Mouse (Mus musculus): ENCODE data around the gene Pzp. TPM values are rescaled to one million over a fixed set of nuclear protein-coding genes. Genes with fewer than 3 reads are reported as not detected.

The Pzp gene
- total RNA-seq (2015): not detected in 2 replicates
- not detected in 2 replicates for total RNA-seq (2017)

DNA sequence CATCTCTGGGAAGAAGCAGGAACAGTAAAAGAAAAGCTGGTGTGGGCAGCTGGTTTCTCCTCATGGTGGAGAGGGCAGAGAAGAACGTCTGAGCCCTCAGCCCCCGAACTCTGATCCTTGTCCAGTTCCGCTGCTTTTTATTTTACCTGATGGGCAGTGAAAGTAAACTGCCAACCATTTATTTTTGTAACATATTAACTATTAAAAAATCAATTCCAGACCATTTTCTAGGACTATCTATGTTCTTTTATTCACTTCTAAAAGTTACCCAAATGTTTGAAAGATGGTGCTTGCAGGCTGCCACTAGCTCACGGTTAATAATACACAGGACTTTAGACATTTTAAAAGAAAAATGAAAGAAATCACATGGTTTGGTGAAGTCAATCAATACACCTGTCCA lies at the start of gene Pzp:
Pzp (minus strand) TSS at position 120 of the 400 bp plus-strand sequence.
- ATAC-seq (replicated peaks; ENCODE audit: poor library complexity): no peak

DNA sequence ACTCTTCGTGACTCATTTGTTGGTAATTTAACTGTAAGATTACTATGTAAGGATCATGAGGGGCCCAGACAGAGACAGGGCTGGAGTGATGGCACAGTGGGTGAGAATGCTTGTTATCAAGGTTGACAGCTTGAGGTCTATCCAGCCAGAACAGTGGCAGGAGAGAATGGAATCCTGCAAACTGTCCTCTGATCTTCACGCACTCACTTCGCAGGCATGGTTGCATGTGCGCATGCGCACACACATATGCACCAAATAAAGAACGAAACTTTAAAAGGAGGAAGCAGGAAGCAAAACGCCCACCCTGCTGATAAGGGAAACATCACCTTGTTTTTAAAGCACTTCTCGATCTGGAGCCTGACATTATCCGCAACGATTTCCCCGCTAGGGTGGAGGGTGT lies 40.1 kb upstream of the Pzp start:
- no peak for ATAC-seq (replicated peaks; ENCODE audit: poor library complexity)

DNA sequence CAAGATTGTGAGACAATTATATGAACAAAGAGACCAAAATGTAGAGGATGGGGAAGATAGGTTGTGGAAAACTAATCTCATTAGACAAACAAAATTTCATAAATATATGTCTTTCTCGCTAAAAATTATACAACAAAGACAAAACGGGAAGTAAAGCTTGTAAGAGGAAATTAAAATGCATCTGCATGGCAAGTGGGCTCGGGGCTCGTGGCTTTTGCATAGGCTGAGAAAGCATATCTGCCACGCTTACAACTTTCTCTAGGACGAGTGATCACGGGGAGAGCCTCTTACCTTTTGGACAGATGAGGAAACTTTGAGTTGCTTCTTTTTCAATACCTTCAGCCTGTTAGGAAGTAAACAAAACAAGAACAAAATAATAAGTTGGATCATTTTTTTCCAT lies 27.5 kb upstream of the Pzp start:
- ATAC-seq (replicated peaks; ENCODE audit: poor library complexity): peak; percentile 58; the same call in 1 of the 2 replicates

DNA sequence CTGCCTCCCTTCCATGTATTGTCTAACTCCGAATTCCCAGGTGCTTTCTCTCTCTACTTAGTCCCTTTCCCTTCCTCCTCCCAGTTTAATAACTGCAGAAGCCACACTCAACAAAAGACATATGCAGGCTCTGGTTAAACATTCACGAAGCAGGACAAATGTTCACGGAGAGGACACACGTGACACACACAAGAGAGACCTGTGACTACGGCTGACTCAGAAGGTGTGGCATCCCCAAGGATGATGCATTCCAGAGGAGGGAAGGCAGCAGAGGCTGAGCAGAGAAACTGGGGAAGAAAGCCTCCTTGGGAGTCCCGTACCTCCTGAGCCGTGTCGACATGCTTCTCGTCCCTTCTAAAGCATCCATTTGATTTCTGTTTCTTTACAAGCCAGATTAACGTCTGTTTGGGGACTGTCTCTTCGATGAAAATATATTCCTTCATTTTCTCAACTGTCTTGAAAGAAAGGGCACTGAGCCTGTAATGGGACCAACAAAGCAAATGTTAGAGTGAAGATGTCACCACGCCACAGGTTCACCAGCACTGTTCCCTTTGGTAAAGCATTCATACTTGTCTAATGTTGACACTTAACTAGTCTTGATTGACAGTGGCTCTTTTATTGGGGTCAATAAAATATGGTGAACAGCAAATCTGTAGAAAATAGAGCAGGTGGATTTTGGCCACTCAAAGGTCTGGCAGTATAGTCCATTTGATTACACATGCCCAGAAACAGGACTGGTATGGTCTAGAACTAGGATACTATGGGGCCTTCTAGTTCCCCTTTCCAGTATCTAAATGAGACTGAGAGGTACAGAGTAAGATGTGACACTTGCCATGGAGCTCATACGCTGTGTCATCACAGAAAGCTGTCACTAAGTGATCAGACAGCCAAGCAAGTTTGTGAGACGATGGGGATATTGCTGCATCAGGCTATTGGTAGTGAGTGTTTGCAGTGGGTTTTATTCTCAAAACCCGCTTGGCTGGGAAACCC lies 23.2 kb upstream of the Pzp start:
- no peak for ATAC-seq (replicated peaks; ENCODE audit: poor library complexity)

DNA sequence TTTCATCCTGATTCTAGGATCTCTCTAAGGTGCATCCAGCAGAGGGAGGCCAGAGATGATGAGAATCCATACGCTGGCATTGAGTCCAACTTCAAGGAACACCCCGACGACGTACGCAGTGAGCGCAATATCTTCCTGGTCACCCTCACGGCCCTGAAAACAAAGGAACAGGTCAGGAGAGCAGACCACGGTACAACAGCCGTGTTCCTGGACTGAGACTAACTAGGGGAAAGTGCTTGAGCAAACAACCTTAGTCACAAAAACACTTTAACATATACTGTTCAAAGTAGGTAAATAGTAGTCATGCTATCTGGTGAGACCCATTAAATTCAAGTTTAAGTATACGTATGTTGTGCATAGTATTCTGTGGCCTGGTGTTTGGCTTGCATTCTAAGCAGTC lies 22.0 kb upstream of the Pzp start:
- ATAC-seq (replicated peaks; ENCODE audit: poor library complexity): no peak

DNA sequence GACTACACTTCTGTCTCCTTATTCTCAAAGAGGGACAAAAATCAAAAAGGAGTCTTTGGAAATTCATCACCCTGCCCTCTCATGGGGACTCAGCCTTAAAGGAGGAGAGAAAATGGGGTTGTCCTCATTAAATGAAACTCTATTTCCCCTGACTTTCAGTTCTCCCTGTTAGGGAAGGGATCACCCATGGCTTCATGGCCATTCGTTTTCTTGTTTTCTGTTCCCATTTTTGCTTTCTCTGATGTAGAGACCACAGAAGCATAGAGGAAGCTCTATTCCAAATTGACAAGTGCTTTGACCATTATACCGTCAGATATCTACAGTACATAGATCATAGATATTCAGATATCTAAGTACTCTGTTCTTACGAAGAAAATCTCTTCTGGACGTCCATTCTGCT lies 18.9 kb upstream of the Pzp start:
- peak; percentile 46; the same call in 1 of the 2 replicates for ATAC-seq (replicated peaks; ENCODE audit: poor library complexity)

DNA sequence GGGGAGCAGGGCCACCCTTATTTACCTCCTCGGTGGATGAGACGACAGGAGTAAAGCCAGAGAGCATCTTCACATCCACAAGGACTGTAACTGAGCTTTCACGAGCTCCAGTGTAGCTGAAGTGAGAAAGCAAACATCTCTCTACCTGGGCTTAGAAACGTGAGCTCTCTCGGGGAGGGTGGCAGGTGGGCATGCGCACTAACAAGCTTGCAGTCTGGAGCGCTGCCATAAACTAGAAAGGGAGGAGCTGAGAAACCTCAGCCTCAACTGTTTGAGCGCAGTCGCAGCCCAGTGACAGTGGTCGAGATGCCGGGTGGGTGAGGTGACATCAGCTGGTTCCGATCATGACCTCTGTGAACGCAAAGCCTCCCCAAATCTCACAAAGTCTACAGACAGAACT lies 16.7 kb upstream of the Pzp start:
- ATAC-seq (replicated peaks; ENCODE audit: poor library complexity): no peak

DNA sequence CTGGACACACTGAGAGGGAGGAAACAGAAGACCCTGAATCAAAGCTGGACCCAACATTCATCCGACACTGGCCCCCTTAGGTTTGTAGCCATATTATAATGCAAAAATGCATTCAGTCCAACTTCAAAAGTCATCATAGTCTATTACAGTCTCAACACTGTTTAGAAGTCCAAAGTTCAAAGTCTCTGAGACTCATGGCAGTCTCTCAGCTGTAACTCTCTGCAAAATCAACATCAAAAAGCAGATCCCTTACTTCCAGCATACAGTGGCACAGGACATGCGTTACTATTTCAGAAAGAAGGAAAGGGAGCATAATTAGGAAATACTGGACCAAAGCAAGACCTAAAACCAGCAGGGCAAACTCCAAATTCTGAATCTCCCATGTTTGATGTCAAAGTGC lies 8.7 kb upstream of the Pzp start:
- no peak for ATAC-seq (replicated peaks; ENCODE audit: poor library complexity)

DNA sequence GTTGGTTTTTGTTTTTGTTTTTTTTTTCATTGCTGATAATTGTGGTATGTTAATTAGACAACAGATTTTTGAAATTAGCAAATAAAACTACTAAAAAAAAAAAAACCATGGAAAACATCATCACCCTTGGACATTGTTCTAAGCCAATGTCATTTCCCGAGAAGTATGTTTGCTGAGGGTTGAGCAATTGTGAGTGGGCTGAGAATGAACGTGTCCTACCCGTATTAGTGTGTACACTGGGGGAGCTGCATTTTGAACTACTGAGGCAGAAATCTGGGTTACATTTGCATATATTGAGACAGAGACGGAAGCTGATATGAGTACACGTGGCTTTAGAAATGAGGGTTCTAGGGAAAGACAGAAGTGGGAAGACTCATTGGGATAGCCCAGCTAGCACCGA lies 6.8 kb upstream of the Pzp start:
- no peak for ATAC-seq (replicated peaks; ENCODE audit: poor library complexity)

DNA sequence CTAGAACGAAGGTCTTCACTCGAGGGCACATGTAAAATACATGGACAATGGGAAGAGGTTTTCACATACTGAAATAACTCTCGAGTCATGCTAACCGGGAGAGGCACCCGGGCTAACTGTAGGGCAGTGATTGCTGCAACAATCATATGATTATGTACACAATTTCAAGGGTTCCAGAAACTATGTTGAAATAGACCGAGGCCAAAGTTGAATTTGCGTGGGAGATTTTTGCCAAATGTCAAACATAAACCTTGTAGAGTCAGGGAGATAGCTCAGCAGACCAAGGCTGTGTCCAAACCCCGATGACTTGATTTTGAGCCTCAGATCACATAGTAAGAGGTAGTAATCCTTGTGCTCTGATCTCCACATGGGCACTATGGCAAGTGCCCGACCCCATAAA lies 6.2 kb upstream of the Pzp start:
- ATAC-seq (replicated peaks; ENCODE audit: poor library complexity): no peak

DNA sequence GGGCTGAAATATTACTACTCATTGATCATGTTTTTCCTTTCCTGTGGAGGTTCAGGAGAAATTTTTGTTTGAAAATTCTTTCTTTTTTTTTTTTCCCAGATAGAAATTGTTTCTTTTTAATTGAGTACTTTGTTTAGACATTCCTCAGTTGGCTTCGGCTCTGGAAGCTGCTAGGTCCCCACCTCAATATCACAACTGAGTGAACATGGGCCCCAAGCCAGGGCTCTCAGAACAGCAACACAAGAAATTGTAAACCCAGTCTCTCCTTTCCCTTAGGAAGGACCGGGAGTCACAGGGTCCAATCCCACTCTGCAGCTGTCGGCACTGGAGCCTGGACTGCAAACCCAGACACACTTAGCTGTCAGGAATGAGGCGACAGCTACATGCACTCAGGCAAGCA lies 2.0 kb upstream of the Pzp start:
- no peak for ATAC-seq (replicated peaks; ENCODE audit: poor library complexity)

DNA sequence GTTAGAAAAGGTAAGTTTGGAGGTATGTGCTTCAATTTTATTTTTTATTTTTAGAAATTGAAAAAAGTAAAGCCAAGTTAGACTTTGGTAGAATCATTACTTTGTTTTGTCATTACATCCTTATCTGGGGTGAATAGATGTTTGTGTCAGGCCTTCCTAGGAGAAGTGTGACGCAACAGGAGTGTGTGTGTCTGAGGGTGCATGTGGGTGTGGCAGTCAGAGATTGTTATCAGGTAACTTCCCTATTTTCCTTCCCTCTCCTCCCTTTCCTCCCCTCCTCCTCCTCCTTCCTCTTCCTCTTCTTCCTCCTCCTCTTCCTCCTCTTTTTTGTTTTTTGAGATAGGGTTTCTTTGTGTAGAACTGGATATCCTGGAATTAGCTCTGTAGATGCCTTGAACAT lies 590 bp upstream of the Pzp start:
- peak; percentile 68 for ATAC-seq (replicated peaks; ENCODE audit: poor library complexity)

DNA sequence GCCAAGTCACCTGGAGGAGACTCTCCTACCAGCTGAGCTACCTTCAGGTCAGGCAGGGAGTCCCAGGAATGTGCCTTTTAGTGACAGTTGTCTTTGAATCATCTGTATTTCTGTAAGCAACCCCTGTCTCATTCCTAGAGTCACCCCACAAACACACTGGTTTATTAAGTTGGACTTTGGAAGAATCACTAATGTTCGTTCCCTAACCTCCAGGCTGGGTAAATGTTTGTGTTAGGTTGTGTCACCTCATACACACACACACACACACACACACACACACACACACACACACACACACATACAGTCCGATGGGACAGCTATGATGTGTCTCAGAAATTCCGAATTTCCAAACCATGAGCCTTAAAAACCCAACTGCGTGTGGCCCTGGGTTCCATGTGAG lies 719 bp downstream of the Pzp start:
- ATAC-seq (replicated peaks; ENCODE audit: poor library complexity): no peak

DNA sequence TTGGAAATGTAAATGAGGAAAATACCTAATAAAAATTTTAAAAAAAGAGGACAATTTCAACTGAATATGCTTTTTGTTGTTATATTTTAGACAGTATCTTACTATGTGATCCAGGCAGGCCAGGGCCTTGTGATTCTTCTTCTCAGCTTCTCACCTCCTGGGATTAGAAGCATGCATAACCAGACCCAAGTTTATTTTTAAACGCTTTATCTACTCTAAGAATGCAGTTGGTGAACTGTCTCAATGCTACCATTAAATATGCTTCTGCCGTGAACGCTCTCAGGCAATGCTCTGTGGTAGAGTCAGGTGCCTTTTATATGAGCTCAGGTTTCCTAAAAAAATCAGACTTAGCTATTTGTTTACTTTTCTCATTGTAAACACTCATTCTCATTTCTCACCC lies 3.2 kb downstream of the Pzp start:
- ATAC-seq (replicated peaks; ENCODE audit: poor library complexity): no peak

DNA sequence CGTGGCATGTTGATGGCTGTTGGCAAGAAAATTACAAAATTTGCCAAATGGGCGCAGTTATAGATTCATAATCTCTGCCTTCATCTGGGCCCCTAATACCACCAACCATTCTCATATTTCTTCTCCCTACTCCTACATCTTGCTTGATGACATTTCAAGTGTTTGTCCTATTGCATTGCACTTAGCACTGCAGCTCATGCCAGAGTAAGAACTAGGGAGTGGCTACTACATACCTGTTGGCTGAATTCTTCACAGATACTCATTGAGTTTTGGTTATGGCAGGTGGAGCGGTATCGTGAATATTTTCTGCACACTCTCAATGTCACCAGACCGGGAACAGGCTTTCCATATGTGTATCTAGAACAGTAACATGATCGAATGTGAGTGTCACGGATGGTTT lies 7.4 kb downstream of the Pzp start:
- ATAC-seq (replicated peaks; ENCODE audit: poor library complexity): no peak

DNA sequence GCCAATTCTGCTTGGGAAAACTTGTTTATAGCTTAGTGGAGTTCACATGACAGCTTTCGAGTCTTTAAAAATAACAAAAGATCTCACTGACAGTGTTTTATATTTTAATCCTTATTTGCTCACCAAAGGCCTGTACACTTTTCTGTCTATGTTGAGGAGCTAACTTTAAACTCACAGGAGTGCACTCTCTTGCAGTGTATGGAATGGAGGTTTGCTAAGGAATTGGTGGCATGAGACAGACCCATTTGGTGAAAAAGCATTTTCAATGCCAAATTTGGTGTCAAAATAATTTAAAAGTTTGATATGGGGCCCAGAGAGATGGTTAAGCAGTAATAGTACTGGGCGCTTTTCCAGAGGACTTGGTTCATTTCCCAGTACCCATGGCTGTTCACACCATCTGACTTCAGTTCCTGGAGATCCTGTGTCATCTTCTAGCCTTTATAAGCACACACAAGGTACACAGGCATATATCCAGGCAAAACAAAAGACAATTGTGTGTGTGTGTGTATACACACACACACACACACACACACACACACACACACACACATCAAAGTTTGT lies 20.8 kb downstream of the Pzp start:
- ATAC-seq (replicated peaks; ENCODE audit: poor library complexity): no peak

DNA sequence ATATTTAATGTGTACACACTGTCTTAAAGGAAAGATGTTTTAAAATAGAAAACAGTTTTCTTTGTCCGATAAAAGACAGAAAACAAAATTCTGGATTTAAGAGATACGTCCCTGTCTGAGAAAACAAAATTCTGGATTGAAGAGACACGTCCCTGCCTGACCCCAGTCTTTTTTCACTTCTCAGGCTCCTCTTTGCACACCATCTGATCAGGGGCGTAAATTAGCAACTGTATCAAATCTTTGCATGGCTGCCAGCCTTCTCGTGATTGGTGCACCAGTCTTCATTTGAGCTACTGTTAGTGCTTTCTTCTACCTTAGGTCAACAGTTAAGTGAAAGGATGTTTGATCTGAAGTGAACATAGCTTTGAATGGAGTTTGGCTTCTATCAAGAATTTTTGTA lies 21.8 kb downstream of the Pzp start:
- no peak for ATAC-seq (replicated peaks; ENCODE audit: poor library complexity)

DNA sequence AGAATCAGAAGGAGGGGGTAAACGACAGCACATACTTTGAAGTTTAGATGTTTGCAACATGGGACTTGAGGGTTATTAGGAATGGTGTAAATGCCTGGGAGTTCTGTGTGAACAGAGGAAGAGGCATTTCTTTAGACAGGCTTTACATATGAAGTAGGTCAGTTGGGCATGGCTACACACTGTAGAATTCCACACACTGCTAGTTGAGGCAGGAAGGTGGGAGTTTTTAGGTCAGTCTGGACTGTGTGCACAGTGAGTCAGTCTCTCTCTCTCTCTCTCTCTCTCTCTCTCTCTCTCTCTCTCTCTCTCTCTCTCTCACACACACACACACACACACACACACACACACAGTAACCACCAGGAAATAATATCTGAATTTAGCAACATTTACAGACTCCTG lies 31.2 kb downstream of the Pzp start:
- ATAC-seq (replicated peaks; ENCODE audit: poor library complexity): no peak

DNA sequence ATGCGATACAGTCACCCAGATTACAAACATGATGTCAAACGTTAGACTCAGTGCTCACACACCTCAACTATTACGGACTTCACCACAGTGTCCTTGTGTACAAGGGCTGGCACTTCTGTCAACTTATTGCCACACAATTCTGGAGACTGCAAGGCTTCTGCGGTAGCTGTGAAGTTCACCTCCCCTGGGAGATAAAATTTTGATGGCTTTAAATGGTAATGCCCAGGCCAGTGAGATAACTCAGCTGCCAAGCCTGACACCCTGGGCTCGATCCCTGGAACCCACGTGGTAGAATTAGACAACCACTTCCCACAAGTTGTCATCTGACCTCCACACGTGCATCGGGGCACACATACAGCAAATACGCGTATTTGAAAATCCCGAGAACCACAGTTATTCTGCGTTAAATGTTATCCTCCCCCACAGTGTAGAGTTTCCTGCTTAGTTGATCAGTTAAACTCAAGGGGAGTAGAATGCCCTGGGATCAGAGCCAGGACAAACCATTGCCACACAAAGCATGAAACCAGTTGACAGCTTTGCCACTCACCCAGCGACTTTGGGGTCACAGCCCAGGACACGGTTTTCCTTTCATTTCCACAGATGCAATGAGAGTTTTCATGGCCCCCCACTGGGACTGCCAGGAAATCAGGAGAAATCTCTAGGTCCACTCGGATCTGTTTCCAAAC lies 31.7 kb downstream of the Pzp start:
- ATAC-seq (replicated peaks; ENCODE audit: poor library complexity): no peak

DNA sequence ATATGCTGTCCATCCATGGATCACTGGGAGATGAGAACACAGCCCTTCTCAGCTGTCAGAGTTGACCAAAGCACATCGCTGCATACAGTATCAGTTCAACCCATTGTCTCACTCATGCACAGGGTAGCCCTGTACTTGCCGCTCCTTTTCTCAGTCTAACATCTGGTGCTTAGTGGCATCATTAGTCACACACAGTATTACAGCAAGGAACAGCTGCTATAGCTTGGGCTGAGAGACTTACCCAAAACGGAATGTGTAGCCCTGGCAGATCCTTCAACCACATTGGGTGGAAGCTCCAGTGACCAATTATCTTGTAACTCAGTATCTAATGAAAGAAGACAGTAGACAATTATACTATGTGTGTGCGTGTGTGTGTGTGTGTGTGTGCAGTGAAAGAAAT lies 34.6 kb downstream of the Pzp start:
- no peak for ATAC-seq (replicated peaks; ENCODE audit: poor library complexity)

DNA sequence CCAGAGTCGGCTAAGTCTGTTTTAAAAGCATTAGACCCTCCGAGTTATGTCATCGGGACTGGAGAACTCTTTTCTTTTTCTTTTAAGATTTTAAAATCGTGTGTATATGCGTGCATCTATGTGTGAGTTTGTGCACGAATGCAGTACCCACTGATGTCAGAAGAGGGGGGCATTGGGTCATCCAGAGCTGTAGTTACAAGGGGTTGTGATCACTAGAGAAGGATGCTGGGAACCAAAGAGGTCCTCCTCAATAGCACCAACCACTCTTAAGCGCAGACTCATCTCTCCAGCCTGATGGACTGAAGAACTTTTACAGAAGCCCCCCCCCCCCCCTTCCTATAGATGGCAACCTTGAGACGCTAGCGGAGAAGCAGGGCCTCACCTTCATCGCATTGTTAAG lies 36.4 kb downstream of the Pzp start:
- no peak for ATAC-seq (replicated peaks; ENCODE audit: poor library complexity)

DNA sequence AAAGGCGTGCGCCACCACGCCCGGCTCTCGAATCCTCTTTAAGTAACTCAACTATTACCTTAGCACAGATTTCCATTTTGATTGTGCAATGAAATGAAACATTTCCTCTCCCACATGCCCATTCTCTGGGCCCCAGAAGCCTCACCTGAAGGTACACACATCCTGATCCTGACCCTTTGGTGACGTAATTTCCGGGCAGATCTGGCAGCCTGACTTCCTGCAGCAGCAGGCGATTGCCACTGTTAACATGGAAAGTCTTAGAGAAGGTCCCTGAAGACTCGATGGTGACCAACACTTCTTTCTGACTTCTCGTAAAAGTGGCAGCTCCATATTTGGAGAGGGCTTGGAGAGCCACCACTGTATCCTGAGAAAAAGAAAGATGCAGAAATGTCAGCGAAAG lies 38.8 kb downstream of the Pzp start:
- no peak for ATAC-seq (replicated peaks; ENCODE audit: poor library complexity)

Data from megakaryocyte progenitor cell, adult 5-6 weeks (primary cell).